Mouse (Mus musculus) spleen, adult 2 months (tissue): ENCODE data around the gene Ptgis. TPM values are rescaled to one million over a fixed set of nuclear protein-coding genes. Genes with fewer than 3 reads are reported as not detected.

Source experiments
- DNase-seq, 2 experiments: peaks; one replicate each; pipeline versions ENCODE4 v3.0.0 to v3.0.0-alpha.2; 2012 to 2021; ENCODE audit warnings: low spot score in 2 of 2, low read depth in 1 of 2
- H3K27ac ChIP-seq: fragments of 200-500 bp; 2 replicates; pipeline ENCODE4 v1.5.1; 2012; ENCODE audit warnings: low read length, inconsistent platforms; ENCODE audit not compliant: insufficient read depth
- H3K27me3 ChIP-seq: fragments of 200-500 bp; 2 replicates; pipeline ENCODE4 v1.6.1; 2012; ENCODE audit warnings: mild to moderate bottlenecking, moderate library complexity, low read length, inconsistent platforms; ENCODE audit not compliant: control insufficient read depth, insufficient read depth
- H3K36me3 ChIP-seq: fragments of 200-500 bp; 2 replicates; pipeline ENCODE4 v1.6.1; 2012; ENCODE audit warnings: mild to moderate bottlenecking, low read length, inconsistent platforms; ENCODE audit not compliant: control insufficient read depth, insufficient read depth
- H3K4me1 ChIP-seq: fragments of 200-500 bp; 2 replicates; pipeline ENCODE4 v1.6.1; 2011; ENCODE audit warnings: inconsistent platforms; ENCODE audit not compliant: control insufficient read depth, insufficient read depth, insufficient read length
- H3K4me3 ChIP-seq: fragments of 200-500 bp; 2 replicates; pipeline ENCODE4 v1.5.1; 2011; ENCODE audit warnings: mild to moderate bottlenecking, inconsistent platforms; ENCODE audit not compliant: insufficient read depth, insufficient read length; ENCODE audit errors: extremely low read depth
- CTCF ChIP-seq: fragments of 200-500 bp; IDR thresholded peaks from 2 replicates; pipeline ENCODE4 v1.5.1; 2011; ENCODE audit warnings: mild to moderate bottlenecking, inconsistent platforms; ENCODE audit not compliant: insufficient read depth, insufficient read length, insufficient replicate concordance; ENCODE audit errors: extremely low read depth
- POLR2A ChIP-seq: fragments of 200-500 bp; IDR thresholded peaks from 2 replicates; pipeline ENCODE4 v1.6.1; 2011; ENCODE audit warnings: low read depth, low read length, inconsistent platforms
- WGBS: fragments of 180-500 bp; shearing (Covaris S2); methylation state at CpG from one replicate; pipeline ENCODE4 v1.1.7; 2018; 5-methylcytosine and 5-hydroxymethylcytosine counted together
- polyA plus RNA-seq: library from polyadenylated mRNA; depleted of rRNA; stranded (reverse); fragments of >200 nt; gene quantifications from 2 replicates; pipeline ENCODE4 v1.2.3, GENCODE M21; 2012

The Ptgis gene
- polyA plus RNA-seq, 1 experiment, result 6.4 TPM

- Histone ChIP-seq H3K4me3 (no peak overlapping the region), H3K36me3 (no peaks in the 10 kb centered on the region), H3K27me3 (no peaks in the 10 kb centered on the region), H3K4me1 (no peaks in the 10 kb centered on the region), H3K27ac (no peak overlapping the region)
- TF ChIP-seq CTCF (no peak), POLR2A (no peak)
- 81% methylated on average over 5 of the region's 5 CpGs for WGBS
- DNase-seq, result no peak
Measured at GRCm38 (mm10) chr2:167220736-167221135, 19.7 kb downstream of the Ptgis start.

- DNase-seq, result peak; percentile 46 to 72
- Histone ChIP-seq H3K36me3 (no peaks in the 10 kb centered on the region), H3K27ac (no peak overlapping the region), H3K27me3 (no peaks in the 10 kb centered on the region), H3K4me1 (no peaks in the 10 kb centered on the region), H3K4me3 (no peak overlapping the region)
- WGBS, result 38% methylated on average over 8 of the region's 8 CpGs
- peak; percentile 88; the same call in 1 of the 2 replicates for TF ChIP-seq CTCF
- no peak for TF ChIP-seq POLR2A
Measured at GRCm38 (mm10) chr2:167219154-167219775, 21.1 kb downstream of the Ptgis start.

DNA sequence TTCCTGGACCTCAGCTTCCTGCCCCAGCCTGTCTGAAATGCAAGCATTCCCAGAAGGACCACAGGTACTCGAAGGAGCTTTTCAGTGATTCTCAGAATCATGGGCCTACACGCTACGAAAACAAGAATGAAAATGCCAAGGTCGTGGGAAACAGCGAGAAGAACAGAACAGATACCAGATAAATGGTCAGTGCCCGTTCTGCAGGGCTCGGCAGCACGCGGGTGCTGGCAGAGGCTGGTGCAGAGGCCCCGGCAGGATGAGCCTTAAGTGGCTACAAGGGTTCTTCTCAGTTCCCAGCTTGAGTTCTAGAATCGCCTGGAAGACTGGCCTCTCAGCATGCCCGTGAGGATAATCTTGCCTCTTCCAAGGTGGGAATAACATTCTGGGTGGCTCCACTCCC lies 26.7 kb downstream of the Ptgis start:
- H3K27ac ChIP-seq, result no peak overlapping the region
- no peaks in the 10 kb centered on the region for H3K4me1 ChIP-seq
- no peaks in the 10 kb centered on the region for H3K36me3 ChIP-seq
- WGBS, result 93% methylated on average over 12 of the region's 12 CpGs
- no peak for TF ChIP-seq POLR2A
- no peak for TF ChIP-seq CTCF
- no peak overlapping the region for H3K4me3 ChIP-seq
- H3K27me3 ChIP-seq, result no peaks in the 10 kb centered on the region
- no peak for DNase-seq

- TF ChIP-seq POLR2A, result no peak
- TF ChIP-seq CTCF, result peak; percentile 22; the same call in 1 of the 2 replicates
- no peak for DNase-seq
- no peaks in the 10 kb centered on the region for H3K27me3 ChIP-seq
Measured at GRCm38 (mm10) chr2:167213076-167213475, 27.3 kb downstream of the Ptgis start.

GRCm38 (mm10) chr2:167212551-167212950 lies 27.9 kb downstream of the Ptgis start:
- Histone ChIP-seq H3K4me1 (no peaks in the 10 kb centered on the region), H3K27ac (no peak overlapping the region), H3K36me3 (no peaks in the 10 kb centered on the region), H3K27me3 (no peaks in the 10 kb centered on the region), H3K4me3 (no peak overlapping the region)
- no peak for DNase-seq
- WGBS, result 92% methylated on average over 6 of the region's 6 CpGs
- TF ChIP-seq CTCF (no peak), POLR2A (no peak)

More at GRCm38 (mm10) chr2:167213076-167213475, 27.3 kb downstream of the Ptgis start:
- 86% methylated on average over 3 of the region's 3 CpGs for WGBS
- no peaks in the 10 kb centered on the region for H3K36me3 ChIP-seq
- H3K27ac ChIP-seq, result no peak overlapping the region
- no peak overlapping the region for H3K4me3 ChIP-seq
- H3K4me1 ChIP-seq, result no peaks in the 10 kb centered on the region

- WGBS, result 89% methylated on average over 3 of the region's 3 CpGs
- Histone ChIP-seq H3K27me3 (no peaks in the 10 kb centered on the region), H3K4me1 (no peaks in the 10 kb centered on the region), H3K36me3 (no peaks in the 10 kb centered on the region), H3K4me3 (no peak overlapping the region), H3K27ac (no peak overlapping the region)
- no peak for DNase-seq
- TF ChIP-seq CTCF, result no peak
- no peak for TF ChIP-seq POLR2A
Measured at GRCm38 (mm10) chr2:167212089-167212488, 28.3 kb downstream of the Ptgis start.

DNA sequence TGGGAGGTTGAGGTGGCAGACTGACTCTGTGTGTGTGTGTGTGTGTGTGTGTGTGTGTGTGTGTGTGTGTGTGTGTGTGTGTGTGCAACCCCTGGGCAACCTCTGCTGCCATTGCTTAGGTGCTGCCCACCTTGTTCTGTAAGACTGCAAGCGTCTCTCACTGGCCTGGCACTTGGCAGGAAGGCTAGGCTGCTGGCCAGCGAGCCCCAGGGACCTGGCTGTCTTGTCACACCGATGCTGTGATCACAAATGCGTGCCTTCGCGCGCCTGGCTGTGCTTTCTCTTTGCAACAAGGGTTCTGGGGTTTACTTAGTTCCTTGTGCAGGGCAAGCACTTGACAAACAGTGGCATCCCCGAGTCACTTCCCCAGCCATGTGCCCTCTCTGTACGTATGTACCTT lies 30.5 kb downstream of the Ptgis start:
- Histone ChIP-seq H3K4me3 (no peak overlapping the region), H3K4me1 (no peaks in the 10 kb centered on the region), H3K27me3 (no peaks in the 10 kb centered on the region), H3K27ac (no peak overlapping the region), H3K36me3 (no peaks in the 10 kb centered on the region)
- TF ChIP-seq CTCF (no peak), POLR2A (no peak)
- 50% methylated on average over 9 of the region's 9 CpGs for WGBS
- DNase-seq, result no peak
